In genomic region chr15:97821321-97821982, GRCm38 (mm10) we compare ENCODE assay signal across 8 mouse cellular contexts. TPM values are rescaled to one million over a fixed set of nuclear protein-coding genes. Genes with fewer than 3 reads are reported as not detected.
A peak's percentile ranks its signal among the peaks of the same experiment; 100 is the strongest.
DNase-seq lines count a peak whose midpoint lies in the region; TF ChIP-seq lines count a peak whose summit lies in the region.

No protein-coding gene starts in this region.

- peak; percentile 26 to 35 for DNase-seq in spleen, postnatal 10 days (ENCODE audit: low spot score in 2 of 2)
- no peak for DNase-seq in spleen, postnatal 14 days (ENCODE audit: low spot score in 2 of 2)
- peak; percentile 39 for DNase-seq in embryonic facial prominence, embryonic 10.5 days (ENCODE audit: low spot score)
- DNase-seq in kidney, adult 2 months, result peak; percentile 76
- peak; percentile 43 to 58 for DNase-seq in lung, postnatal 4 days
- DNase-seq in frontal cortex, postnatal 10 days (ENCODE audit: low spot score in 2 of 2), result no peak
- no peak for DNase-seq in right cerebral cortex, postnatal 14 days
- DNase-seq in urinary bladder, postnatal 10 days (ENCODE audit: low spot score), result no peak

- TF ChIP-seq CTCF in kidney, adult 2 months (conservative IDR thresholded peaks at IDR 0.05; ENCODE audit: insufficient read depth, insufficient read length, low read depth, low read length), result 0 out of 2 replicates have a peak, but pooled peaks have one; percentile 4

- H3K27ac ChIP-seq in embryonic facial prominence, embryonic 10.5 days (replicated peaks), result peak overlapping the region; percentile 67
- H3K27ac ChIP-seq in kidney, adult 2 months (ENCODE audit: insufficient read depth, low read depth, low read length), result peak overlapping the region; percentile 87

- peaks cover 25% of the 10 kb centered on the region for H3K36me3 ChIP-seq in embryonic facial prominence, embryonic 10.5 days (replicated peaks)
- H3K36me3 ChIP-seq in kidney, adult 2 months (ENCODE audit: control insufficient read depth, insufficient read depth, low read length), result no peaks in the 10 kb centered on the region

- H3K9me3 ChIP-seq in embryonic facial prominence, embryonic 10.5 days, result no peaks in the 10 kb centered on the region

- WGBS in embryonic facial prominence, embryonic 10.5 days, result 44% methylated on average over 10 of the region's 10 CpGs
- WGBS in kidney, adult 2 months, result 24% methylated on average over 10 of the region's 10 CpGs

- H3K27me3 ChIP-seq in embryonic facial prominence, embryonic 10.5 days (replicated peaks; ENCODE audit: low read depth, poor library complexity, severe bottlenecking), result peaks cover 13% of the 10 kb centered on the region; the same call in 1 of the 2 replicates
- H3K27me3 ChIP-seq in kidney, adult 2 months (replicated peaks; ENCODE audit: control insufficient read depth, insufficient read depth, low read length), result no peaks in the 10 kb centered on the region

- H3K4me3 ChIP-seq in embryonic facial prominence, embryonic 10.5 days, result no peak overlapping the region
- H3K4me3 ChIP-seq in kidney, adult 2 months (ENCODE audit: insufficient read depth, low read depth, low read length), result no peak overlapping the region

- peaks cover 66% of the 10 kb centered on the region for H3K4me1 ChIP-seq in embryonic facial prominence, embryonic 10.5 days
- H3K4me1 ChIP-seq in kidney, adult 2 months (ENCODE audit: control insufficient read depth, insufficient read depth, low read length), result peaks cover 33% of the 10 kb centered on the region

- TF ChIP-seq POLR2A in kidney, adult 2 months (IDR thresholded peaks at IDR 0.05; ENCODE audit: low read depth, low read length), result no peak

RNA-seq across cellular contexts. Expression of gene Hdac7, which starts 22.9 kb away (rescaled TPM):
- 26.6 and 30.2 TPM in 2 replicates for polyA plus RNA-seq in embryonic facial prominence, embryonic 10.5 days (2016; fragmentation: Nextera tagmentation; extraction: Ambion mirVana)
- polyA plus RNA-seq in kidney, adult 2 months (2012; rRNA removed), result 41.6 and 45.4 TPM in 2 replicates

RNA-seq across cellular contexts. Expression of gene Slc48a1, which starts 43.1 kb away (rescaled TPM):
- 17.8 and 18.9 TPM in 2 replicates for polyA plus RNA-seq in embryonic facial prominence, embryonic 10.5 days (2016; fragmentation: Nextera tagmentation; extraction: Ambion mirVana)
- 182 and 203 TPM in 2 replicates for polyA plus RNA-seq in kidney, adult 2 months (2012; rRNA removed)

RNA-seq across cellular contexts. Expression of gene Rapgef3, which starts 53.7 kb away (rescaled TPM):
- 5.5 and 5.9 TPM in 2 replicates for polyA plus RNA-seq in embryonic facial prominence, embryonic 10.5 days (2016; fragmentation: Nextera tagmentation; extraction: Ambion mirVana)
- 136 and 184 TPM in 2 replicates for polyA plus RNA-seq in kidney, adult 2 months (2012; rRNA removed)

Comparison
In these comparisons a context has a peak if more than half of its experiments do, and no peak if none do; other contexts are left out.
1. DNase-seq: peak in spleen, postnatal 10 days (2 of 2), embryonic facial prominence, embryonic 10.5 days (single experiment), kidney, adult 2 months (single experiment) and lung, postnatal 4 days (2 of 2); none in spleen, postnatal 14 days (0 of 2), frontal cortex, postnatal 10 days (0 of 2), right cerebral cortex, postnatal 14 days (single experiment) and urinary bladder, postnatal 10 days (single experiment).
2. RNA of gene Rapgef3, which starts 53.7 kb away (polyA plus RNA-seq): 136 to 184 TPM in kidney, adult 2 months; 5.5 to 5.9 TPM in embryonic facial prominence, embryonic 10.5 days; every median in the first group is over 10 times any median in the second.